Mouse (Mus musculus): ENCODE data around the gene Vps29.
A peak's percentile ranks its signal among the peaks of the same experiment; 100 is the strongest.

Vps29 gene

DNA sequence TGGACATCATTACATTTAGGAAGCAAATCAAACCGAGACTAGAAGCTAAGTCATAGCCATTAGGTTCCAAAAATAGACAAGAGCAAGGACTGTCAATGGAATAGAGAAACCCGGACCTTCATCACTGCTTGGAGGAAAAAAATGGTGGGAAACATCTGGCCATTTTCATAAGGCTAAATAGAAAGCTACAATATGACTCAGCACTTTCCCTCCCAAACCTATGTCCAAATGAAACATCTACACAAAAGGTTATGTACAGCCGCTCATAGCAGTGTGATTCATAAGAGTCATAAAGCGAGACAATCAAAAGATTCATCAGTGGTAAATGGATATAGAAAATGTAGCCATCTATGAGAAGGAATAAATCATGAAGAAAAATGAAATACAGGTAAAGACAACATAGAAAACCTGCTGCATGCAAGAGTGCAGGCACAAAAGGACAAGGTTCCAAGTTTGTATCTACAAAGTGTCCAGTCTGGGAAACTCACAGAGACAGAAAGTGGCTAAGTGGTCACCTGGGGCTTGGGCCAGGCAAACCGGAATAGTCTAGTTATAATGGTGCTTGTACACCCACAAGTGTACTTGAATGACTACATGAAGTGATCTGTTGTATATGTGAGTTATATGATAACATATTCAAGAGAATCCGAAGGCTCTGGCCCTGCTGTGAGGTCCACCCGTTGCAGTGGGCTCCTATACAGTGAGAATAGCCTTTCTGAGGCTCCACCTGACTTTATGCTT, 17.4 kb upstream of the Vps29 start:
- DNase-seq (ENCODE audit: low read depth, low spot score): no peak

DNA sequence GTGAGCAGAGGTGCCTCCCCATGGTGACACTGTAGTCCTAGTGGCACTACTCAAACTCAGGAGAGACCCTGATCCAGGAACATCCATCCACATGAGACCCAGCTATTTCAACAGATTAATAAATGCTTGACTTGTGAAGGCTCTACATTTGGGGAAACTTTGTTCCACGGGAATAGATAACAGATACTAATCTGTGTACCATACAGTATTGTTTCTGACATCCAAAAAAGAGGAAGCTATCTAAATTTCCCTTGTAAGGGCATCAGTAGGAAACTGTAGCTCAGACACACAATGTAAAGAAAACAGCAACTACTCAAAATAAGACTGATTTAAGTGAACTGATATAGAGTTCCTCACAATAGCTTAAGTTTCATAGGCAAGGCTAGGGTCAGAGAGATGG, 11.3 kb upstream of the Vps29 start:
- DNase-seq (ENCODE audit: low read depth, low spot score): no peak

GRCm38 (mm10) chr5:122343768-122344167, 10.4 kb upstream of the Vps29 start:
- DNase-seq (ENCODE audit: low read depth, low spot score): no peak

DNA sequence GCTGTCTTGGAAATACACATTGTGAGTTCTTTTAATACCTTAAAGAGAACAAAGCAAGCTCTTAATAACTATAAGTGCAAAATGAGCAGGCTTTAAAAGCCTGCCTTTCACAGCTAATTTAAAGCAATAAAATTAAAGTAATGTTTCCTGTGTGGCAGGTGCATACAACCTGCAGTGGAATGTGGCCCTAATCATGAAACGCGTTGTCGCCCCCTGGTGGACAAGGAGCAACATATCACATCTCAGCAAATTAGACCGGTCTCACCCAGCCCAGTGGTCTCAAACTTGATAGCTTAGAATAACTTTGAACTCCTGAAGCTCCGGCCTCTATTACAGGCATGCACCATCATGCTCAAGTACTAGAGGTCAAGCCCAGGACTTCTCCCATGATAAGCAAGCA, 9.9 kb upstream of the Vps29 start:
- DNase-seq (ENCODE audit: low read depth, low spot score): peak; percentile 92

DNA sequence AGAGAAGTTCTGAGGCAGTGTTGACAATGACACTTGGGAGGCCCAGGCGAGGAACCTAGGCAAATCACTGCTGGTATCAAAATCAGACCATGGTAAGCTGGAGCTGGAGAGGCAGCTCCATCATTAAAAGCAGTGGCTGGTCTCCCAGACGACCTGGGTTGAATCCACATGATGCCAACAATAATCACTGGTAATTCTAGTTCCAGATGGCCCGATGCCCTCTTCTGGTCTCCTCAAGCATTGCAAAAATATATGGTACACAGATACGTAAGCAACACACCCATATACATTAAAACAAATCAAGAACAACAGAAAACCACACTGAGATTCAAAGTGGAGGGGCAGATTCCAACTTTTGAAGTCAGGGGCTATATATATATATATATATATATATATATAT, 8.4 kb upstream of the Vps29 start:
- DNase-seq (ENCODE audit: low read depth, low spot score): no peak

DNA sequence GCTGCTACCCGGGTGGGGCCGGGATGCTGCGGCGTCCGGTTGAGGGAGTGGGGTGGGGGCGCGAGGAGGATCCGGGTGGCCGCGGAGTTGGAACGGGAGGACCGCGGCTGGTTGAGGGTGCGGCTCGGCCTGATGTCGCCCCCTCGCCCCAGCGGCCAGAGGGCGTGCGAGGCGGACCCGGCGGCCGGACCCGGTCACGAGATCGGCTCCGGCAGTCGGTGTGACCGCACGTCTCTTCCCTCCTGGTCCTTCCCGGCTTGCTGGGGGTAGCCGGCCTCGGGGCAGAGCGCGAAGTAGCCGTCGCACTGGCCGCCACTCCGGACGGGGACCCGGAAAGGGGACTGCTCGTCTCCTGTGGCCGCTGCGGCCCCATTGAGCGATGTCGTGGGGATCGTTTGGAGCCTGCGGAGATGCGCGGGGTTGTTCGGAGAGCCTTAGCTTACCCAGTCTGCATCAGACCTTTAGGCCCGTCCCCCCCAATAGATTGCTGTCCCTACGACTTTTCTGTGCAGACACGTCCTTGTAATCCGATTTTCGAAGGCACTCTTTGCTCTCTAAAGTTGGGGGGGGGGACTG, 411 bp downstream of the Vps29 start:
- DNase-seq (ENCODE audit: low read depth, low spot score): no peak

GRCm38 (mm10) chr5:122371591-122372191, 17.5 kb downstream of the Vps29 start, which contains the start of gene Gpn3:
Gpn3 (plus strand) TSS chr5:122371876.
- DNase-seq (ENCODE audit: low read depth, low spot score): no peak

- DNase-seq (ENCODE audit: low read depth, low spot score): peak; percentile 100
These were observed 18.1 kb downstream of the Vps29 start, which contains the start of gene Fam216a for GRCm38 (mm10) chr5:122372192-122372769. Fam216a (minus strand) TSS chr5:122372364.

DNA sequence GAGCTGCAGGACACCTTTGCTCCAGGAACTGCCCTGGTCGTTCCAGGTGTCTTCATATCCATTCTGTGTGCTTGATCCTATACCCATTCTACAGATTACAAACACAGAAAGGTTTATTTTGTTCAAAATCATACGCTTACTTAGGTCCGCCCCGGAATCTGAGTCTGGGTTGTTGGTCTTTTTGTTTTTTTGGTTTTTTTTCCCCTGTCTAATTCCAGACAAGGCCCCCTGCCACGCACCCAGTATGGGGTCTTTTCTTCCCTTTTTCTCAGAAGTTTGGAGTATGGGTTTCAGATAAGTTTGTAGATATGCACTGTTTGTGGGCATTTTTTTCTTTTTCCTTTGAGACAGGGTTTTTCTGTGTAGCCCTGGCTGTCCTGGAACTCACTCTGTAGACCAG, 18.7 kb downstream of the Vps29 start:
- DNase-seq (ENCODE audit: low read depth, low spot score): no peak

- no peak for DNase-seq (ENCODE audit: low read depth, low spot score)
These were observed 23.1 kb downstream of the Vps29 start for GRCm38 (mm10) chr5:122377101-122377833.

GRCm38 (mm10) chr5:122378171-122378570, 24.0 kb downstream of the Vps29 start:
- no peak for DNase-seq (ENCODE audit: low read depth, low spot score)

DNA sequence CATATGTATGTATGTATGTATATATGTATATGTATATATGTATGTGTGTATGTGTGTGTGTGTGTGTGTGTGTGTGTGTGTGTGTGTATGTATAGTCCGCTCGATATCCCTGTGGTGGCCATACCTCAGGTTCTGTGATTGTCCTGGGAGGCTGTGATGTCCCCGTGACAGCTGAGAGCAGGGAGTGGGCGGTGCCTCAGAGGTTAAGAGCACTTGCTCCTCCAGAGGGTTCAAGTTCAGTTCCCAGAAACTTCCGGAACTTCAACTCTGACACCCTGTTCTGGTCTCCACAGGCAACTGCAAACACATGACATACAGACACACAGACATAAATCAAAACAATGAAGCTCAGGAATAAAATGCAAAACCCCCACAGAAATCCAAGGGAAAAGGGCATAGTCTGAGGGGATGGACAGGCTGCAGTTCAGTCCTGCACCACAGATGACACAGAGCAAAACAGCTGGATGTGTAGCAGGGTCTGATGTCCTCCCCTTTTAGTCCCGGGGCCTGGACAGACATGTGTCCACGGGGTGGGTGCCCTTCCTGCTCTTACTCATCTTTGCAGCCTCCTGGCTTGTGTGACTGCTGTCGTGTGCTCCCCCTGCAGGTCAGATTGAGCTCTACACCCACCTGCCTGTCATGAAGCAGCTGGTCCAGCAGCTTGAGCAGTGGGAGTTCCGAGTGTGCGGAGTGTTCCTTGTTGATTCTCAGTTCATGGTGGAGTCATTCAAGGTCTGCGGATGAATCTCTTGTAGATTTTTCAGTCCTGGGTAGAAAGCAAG, 25.4 kb downstream of the Vps29 start:
- DNase-seq (ENCODE audit: low read depth, low spot score): peak; percentile 91

- DNase-seq (ENCODE audit: low read depth, low spot score): no peak
These were observed 35.8 kb downstream of the Vps29 start for GRCm38 (mm10) chr5:122390006-122390405.

GRCm38 (mm10) chr5:122390671-122391070, 36.5 kb downstream of the Vps29 start:
- DNase-seq (ENCODE audit: low read depth, low spot score): no peak

GRCm38 (mm10) chr5:122391178-122391785, 37.1 kb downstream of the Vps29 start:
- DNase-seq (ENCODE audit: low read depth, low spot score): no peak

- peak; percentile 97 for DNase-seq (ENCODE audit: low read depth, low spot score)
These were observed 37.6 kb downstream of the Vps29 start, which contains the start of gene Arpc3 for GRCm38 (mm10) chr5:122391786-122392180. Arpc3 (plus strand) TSS chr5:122391878.

DNA sequence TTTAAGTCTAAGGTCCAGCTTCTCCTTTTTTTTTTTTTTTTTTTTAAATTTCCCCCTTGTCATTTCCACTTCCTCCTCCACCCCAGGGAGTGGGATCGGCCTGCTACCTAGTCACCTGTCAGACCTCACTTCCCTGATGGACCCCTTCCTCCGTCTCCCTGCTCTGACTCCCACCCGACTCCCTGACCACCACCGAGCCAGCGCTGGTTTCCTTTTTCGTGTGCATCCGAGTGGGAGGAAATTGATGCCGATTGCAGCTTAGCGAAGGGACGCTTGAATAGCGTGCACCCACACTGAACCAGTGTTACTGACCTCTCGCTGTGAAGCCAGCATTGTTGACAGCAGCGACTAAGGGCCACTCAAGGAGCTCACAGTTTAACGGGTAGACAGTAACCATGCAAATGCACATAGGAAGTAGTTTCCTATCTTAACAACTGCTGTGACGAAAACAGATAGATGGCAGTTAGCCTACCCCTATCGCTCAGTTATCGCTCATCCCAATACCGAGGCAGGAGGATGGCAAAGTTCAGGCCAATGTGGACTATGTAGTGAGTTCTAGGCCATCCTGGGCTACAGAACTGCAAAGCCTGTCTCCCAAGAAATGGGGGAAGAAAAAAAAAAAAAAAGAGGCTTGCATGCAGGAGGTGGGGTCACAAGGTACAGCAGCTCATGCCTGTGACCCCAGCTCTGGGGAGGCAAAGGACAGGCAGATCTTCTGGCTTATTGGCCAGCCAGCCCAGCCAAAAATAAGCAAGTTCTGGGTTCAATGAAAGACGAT, 38.2 kb downstream of the Vps29 start:
- peak; percentile 58 for DNase-seq (ENCODE audit: low read depth, low spot score)

GRCm38 (mm10) chr5:122393887-122394286, 39.7 kb downstream of the Vps29 start:
- DNase-seq (ENCODE audit: low read depth, low spot score): peak; percentile 89

GRCm38 (mm10) chr5:122396791-122397190, 42.6 kb downstream of the Vps29 start:
- no peak for DNase-seq (ENCODE audit: low read depth, low spot score)

DNA sequence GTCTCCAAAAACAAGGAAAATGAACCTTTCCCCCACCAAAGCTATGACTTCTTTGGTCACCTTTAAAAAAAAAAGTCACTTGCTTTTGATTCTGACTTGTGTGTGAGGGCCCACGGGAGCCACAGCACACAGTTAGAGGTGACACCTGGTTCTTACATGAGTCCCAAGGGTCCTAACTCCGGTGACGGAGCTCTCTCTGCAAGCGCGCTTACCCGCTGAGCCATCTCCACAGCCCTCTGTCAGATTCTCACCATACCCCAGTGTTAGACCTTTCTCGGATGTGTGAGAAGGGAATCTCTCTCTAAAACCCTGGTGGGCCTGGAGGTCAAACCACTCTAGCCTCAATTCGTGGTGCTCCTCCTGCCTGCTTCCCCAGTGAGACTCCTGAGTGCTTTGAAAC, 43.3 kb downstream of the Vps29 start:
- DNase-seq (ENCODE audit: low read depth, low spot score): no peak
